Mouse (Mus musculus): ENCODE measurements around the gene Ugt1a6b. TPM values are rescaled to one million over a fixed set of nuclear protein-coding genes. Genes with fewer than 3 reads are reported as not detected.

Ugt1a6b gene
- polyA plus RNA-seq, 1 experiment from 2014 or later = 2.0 TPM

DNA sequence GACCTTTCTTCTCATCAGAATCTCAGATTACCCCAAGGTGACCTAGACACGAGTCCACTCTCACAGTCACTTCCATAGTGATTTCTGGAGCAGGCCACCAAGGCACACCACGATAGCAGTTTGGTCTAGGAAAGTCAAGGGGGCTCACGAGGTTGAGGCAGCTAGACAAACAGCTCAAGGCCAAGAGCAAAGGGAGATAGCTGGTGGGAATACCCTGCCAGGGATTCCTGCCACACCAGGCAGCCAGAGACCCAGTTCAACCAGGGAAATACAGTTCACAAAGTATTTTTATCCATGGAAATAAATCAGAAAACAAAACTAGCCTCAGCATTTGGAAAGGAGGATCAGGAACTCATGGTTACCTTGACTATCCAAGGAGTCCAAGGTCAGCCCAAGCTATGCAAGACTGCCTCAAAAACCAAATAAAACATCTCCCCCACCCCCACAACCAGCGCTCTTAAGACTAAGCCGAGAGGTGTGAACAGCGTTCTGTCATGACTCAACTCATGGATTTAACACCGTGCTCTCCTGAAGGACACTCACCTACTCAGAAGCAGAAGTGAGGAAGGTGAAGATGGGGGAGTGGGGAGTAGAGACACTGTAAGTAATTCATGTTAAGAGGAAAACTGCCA, 161.3 kb downstream of the Ugt1a6b start:
- H3K27ac ChIP-seq (ENCODE audit: low read length) = no peak overlapping the region
- no peaks in the 10 kb centered on the region for H3K27me3 ChIP-seq (ENCODE audit: control insufficient read depth, insufficient read depth, low read length)
- no peak overlapping the region for H3K4me2 ChIP-seq (replicated peaks; ENCODE audit: low read depth, low read length)
- H3K9me3 ChIP-seq (ENCODE audit: control insufficient read depth, low read depth, low read length) = no peaks in the 10 kb centered on the region; the same call in 1 of the 2 replicates
- WGBS = 87% methylated on average over 7 of the region's 7 CpGs
- no peak for ATAC-seq (ENCODE audit: insufficient number of reproducible peaks, insufficient read depth, low FRiP score, low read depth)
- no peak overlapping the region for H3K9ac ChIP-seq (replicated peaks; ENCODE audit: low read depth, low read length)
- H3K36me3 ChIP-seq (ENCODE audit: control insufficient read depth, insufficient read depth, low read length) = peaks cover 95% of the 10 kb centered on the region
- H3K4me3 ChIP-seq (ENCODE audit: low read depth, low read length) = no peak overlapping the region
- peaks cover 4% of the 10 kb centered on the region; the same call in 1 of the 2 replicates for H3K4me1 ChIP-seq (ENCODE audit: control insufficient read depth, insufficient read depth, low read length)

DNA sequence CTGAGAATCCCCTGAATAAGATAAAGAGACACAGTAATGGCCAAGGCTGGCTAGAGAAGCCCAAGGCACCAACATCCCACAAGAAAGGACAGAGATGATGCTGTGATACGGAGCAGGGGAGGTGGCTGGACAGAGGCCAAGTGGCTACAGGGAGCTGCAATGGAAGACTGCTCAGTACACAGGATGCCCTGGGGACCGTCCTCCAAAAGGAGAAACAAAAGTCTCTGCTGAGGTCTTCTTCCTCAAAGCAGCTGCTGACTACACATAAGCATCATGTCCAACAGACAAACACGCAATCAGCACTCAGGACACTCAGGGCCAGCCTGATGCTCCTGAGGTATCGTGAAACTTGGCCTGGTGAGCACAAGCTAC, 161.8 kb downstream of the Ugt1a6b start:
- H3K9me3 ChIP-seq (ENCODE audit: control insufficient read depth, low read depth, low read length) = no peaks in the 10 kb centered on the region; the same call in 1 of the 2 replicates
- no peak overlapping the region for H3K4me3 ChIP-seq (ENCODE audit: low read depth, low read length)
- no peaks in the 10 kb centered on the region for H3K27me3 ChIP-seq (ENCODE audit: control insufficient read depth, insufficient read depth, low read length)
- no peak overlapping the region for H3K4me2 ChIP-seq (replicated peaks; ENCODE audit: low read depth, low read length)
- H3K9ac ChIP-seq (replicated peaks; ENCODE audit: low read depth, low read length) = no peak overlapping the region
- H3K27ac ChIP-seq (ENCODE audit: low read length) = no peak overlapping the region
- ATAC-seq (ENCODE audit: insufficient number of reproducible peaks, insufficient read depth, low FRiP score, low read depth) = no peak
- peaks cover 99% of the 10 kb centered on the region for H3K36me3 ChIP-seq (ENCODE audit: control insufficient read depth, insufficient read depth, low read length)
- H3K4me1 ChIP-seq (ENCODE audit: control insufficient read depth, insufficient read depth, low read length) = peaks cover 4% of the 10 kb centered on the region; the same call in 1 of the 2 replicates
- 75% methylated on average over 4 of the region's 4 CpGs for WGBS

DNA sequence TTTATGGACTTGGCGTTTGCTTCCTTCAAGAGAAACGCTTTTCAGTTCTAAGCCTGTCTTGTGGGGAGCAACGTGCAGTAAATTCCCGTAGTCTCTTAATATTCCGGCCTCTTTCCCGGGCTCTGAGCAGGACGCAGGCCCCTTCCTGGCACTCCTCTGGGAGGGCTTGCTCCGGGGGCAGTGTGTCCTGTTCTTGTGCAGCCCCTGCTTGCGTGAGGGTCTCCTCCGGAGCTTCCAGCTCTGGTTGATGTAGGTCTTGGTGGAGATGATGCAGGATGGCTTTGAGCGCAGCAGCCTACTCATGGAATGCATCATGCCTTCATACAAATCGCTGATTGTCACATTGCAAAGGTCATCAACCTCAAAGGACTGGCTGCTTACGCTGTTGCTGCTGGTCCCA, 163.1 kb downstream of the Ugt1a6b start:
- H3K9me3 ChIP-seq (ENCODE audit: control insufficient read depth, low read depth, low read length) = no peaks in the 10 kb centered on the region; the same call in 1 of the 2 replicates
- 90% methylated on average over 13 of the region's 13 CpGs for WGBS
- peaks cover 4% of the 10 kb centered on the region; the same call in 1 of the 2 replicates for H3K4me1 ChIP-seq (ENCODE audit: control insufficient read depth, insufficient read depth, low read length)
- no peak overlapping the region for H3K27ac ChIP-seq (ENCODE audit: low read length)
- H3K27me3 ChIP-seq (ENCODE audit: control insufficient read depth, insufficient read depth, low read length) = no peaks in the 10 kb centered on the region
- no peak for ATAC-seq (ENCODE audit: insufficient number of reproducible peaks, insufficient read depth, low FRiP score, low read depth)
- peaks cover 90% of the 10 kb centered on the region for H3K36me3 ChIP-seq (ENCODE audit: control insufficient read depth, insufficient read depth, low read length)
- no peak overlapping the region for H3K9ac ChIP-seq (replicated peaks; ENCODE audit: low read depth, low read length)
- H3K4me3 ChIP-seq (ENCODE audit: low read depth, low read length) = no peak overlapping the region
- H3K4me2 ChIP-seq (replicated peaks; ENCODE audit: low read depth, low read length) = no peak overlapping the region

DNA sequence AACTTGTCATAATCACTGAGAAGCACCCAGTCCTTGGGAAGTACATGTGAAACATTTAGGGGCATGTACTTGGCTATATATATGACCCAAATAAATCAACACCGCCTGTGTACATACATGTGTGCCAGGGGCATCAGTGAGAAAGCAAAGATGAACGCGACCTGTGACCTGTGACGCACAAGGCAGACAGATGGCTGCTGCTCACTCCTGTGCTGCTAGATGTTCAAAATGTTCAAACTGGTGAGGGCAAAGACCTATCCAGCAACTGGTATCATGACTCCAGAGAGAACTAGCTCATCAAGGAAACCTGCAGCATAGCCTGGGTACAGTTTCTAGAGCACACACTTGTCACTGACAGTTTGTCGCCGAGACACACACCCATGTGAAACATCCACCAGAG, 164.4 kb downstream of the Ugt1a6b start:
- H3K4me1 ChIP-seq (ENCODE audit: control insufficient read depth, insufficient read depth, low read length) = peaks cover under 1% of the 10 kb centered on the region; the same call in 1 of the 2 replicates
- H3K4me2 ChIP-seq (replicated peaks; ENCODE audit: low read depth, low read length) = no peak overlapping the region
- no peak overlapping the region for H3K9ac ChIP-seq (replicated peaks; ENCODE audit: low read depth, low read length)
- H3K9me3 ChIP-seq (ENCODE audit: control insufficient read depth, low read depth, low read length) = no peaks in the 10 kb centered on the region; the same call in 1 of the 2 replicates
- H3K27ac ChIP-seq (ENCODE audit: low read length) = no peak overlapping the region
- H3K27me3 ChIP-seq (ENCODE audit: control insufficient read depth, insufficient read depth, low read length) = no peaks in the 10 kb centered on the region
- H3K36me3 ChIP-seq (ENCODE audit: control insufficient read depth, insufficient read depth, low read length) = peaks cover 88% of the 10 kb centered on the region
- H3K4me3 ChIP-seq (ENCODE audit: low read depth, low read length) = no peak overlapping the region
- no peak for ATAC-seq (ENCODE audit: insufficient number of reproducible peaks, insufficient read depth, low FRiP score, low read depth)
- WGBS = 92% methylated on average over 6 of the region's 6 CpGs

DNA sequence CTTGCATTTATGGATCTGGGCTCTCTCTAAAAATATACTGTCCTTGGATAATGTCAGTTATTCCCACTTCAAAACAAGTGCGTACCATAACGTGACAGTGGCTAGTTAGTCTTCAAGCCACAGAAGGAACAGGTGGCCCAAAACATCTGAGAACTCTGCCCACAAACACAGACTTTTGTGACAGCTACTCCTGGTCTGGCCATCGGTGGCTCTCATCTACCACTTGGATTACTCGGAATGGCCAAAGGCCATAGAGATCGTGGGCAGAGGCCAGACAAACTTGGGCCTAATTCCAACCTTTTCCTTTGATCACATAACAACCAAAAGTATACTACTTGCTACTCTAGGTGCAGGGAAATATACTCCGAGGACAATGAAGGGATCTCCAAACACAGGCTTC, 165.0 kb downstream of the Ugt1a6b start:
- Histone ChIP-seq H3K4me3 (ENCODE audit: low read depth, low read length) (no peak overlapping the region), H3K4me2 (replicated peaks; ENCODE audit: low read depth, low read length) (no peak overlapping the region), H3K4me1 (ENCODE audit: control insufficient read depth, insufficient read depth, low read length) (no peaks in the 10 kb centered on the region), H3K36me3 (ENCODE audit: control insufficient read depth, insufficient read depth, low read length) (peaks cover 88% of the 10 kb centered on the region), H3K9me3 (ENCODE audit: control insufficient read depth, low read depth, low read length) (no peaks in the 10 kb centered on the region; the same call in 1 of the 2 replicates), H3K9ac (replicated peaks; ENCODE audit: low read depth, low read length) (no peak overlapping the region), H3K27me3 (ENCODE audit: control insufficient read depth, insufficient read depth, low read length) (no peaks in the 10 kb centered on the region), H3K27ac (ENCODE audit: low read length) (no peak overlapping the region)
- WGBS = 88% methylated on average over 6 of the region's 6 CpGs
- ATAC-seq (ENCODE audit: insufficient number of reproducible peaks, insufficient read depth, low FRiP score, low read depth) = no peak

Other genes with a start within 250 kb of the Ugt1a6b start
- gene Dgkd, start 250.0 kb upstream of the Ugt1a6b start, polyA plus RNA-seq (2014; fragmentation: Nextera tagmentation; extraction: Ambion mirVana) = 31.0 and 35.1 TPM in 2 replicates
- gene Usp40, start 94.7 kb upstream of the Ugt1a6b start, polyA plus RNA-seq (2014; fragmentation: Nextera tagmentation; extraction: Ambion mirVana) = 41.9 and 43.9 TPM in 2 replicates
- gene Ugt1a10, start 47.9 kb upstream of the Ugt1a6b start, polyA plus RNA-seq (2014; fragmentation: Nextera tagmentation; extraction: Ambion mirVana) = not detected in 2 replicates
- gene Ugt1a9, start 32.5 kb upstream of the Ugt1a6b start, polyA plus RNA-seq (2014; fragmentation: Nextera tagmentation; extraction: Ambion mirVana) = 0.46 and 0.67 TPM in 2 replicates
- not detected in 2 replicates for gene Ugt1a8, start 15.4 kb upstream of the Ugt1a6b start, polyA plus RNA-seq (2014; fragmentation: Nextera tagmentation; extraction: Ambion mirVana)
- gene Ugt1a7c, start 8.2 kb upstream of the Ugt1a6b start, polyA plus RNA-seq (2014; fragmentation: Nextera tagmentation; extraction: Ambion mirVana) = 3.0 and 4.7 TPM in 2 replicates
- gene Ugt1a6a, start 31.6 kb downstream of the Ugt1a6b start, polyA plus RNA-seq (2014; fragmentation: Nextera tagmentation; extraction: Ambion mirVana) = 23.8 and 25.4 TPM in 2 replicates
- 0.28 TPM in 1 of 2 replicates, not detected in the other for gene Ugt1a5, start 62.8 kb downstream of the Ugt1a6b start, polyA plus RNA-seq (2014; fragmentation: Nextera tagmentation; extraction: Ambion mirVana)
- gene Ugt1a2, start 97.3 kb downstream of the Ugt1a6b start, polyA plus RNA-seq (2014; fragmentation: Nextera tagmentation; extraction: Ambion mirVana) = 0.28 and 0.69 TPM in 2 replicates
- gene Dnajb3, start 102.5 kb downstream of the Ugt1a6b start, polyA plus RNA-seq (2014; fragmentation: Nextera tagmentation; extraction: Ambion mirVana) = 8.7 and 9.4 TPM in 2 replicates
- 0.33 and 1.3 TPM in 2 replicates for gene Ugt1a1, start 108.7 kb downstream of the Ugt1a6b start, polyA plus RNA-seq (2014; fragmentation: Nextera tagmentation; extraction: Ambion mirVana)
- 1.7 and 1.9 TPM in 2 replicates for gene Mroh2a, start 123.7 kb downstream of the Ugt1a6b start, polyA plus RNA-seq (2014; fragmentation: Nextera tagmentation; extraction: Ambion mirVana)
- gene Hjurp, start 174.4 kb downstream of the Ugt1a6b start, polyA plus RNA-seq (2014; fragmentation: Nextera tagmentation; extraction: Ambion mirVana) = 202 and 211 TPM in 2 replicates
- not detected in 2 replicates for gene Trpm8, start 174.4 kb downstream of the Ugt1a6b start, polyA plus RNA-seq (2014; fragmentation: Nextera tagmentation; extraction: Ambion mirVana)